Mouse (Mus musculus) midbrain, embryonic 15.5 days (tissue): ENCODE results near the gene Thada. TPM values are rescaled to one million over a fixed set of nuclear protein-coding genes. Genes with fewer than 3 reads are reported as not detected.

Experiments used
- ATAC-seq: fragments of 200-750 bp; cut with Nextera tagmentation; replicated peaks from 2 replicates; pipeline ENCODE4 v1.8.0; 2017; ENCODE audit warnings: moderate TSS enrichment
- H3K27ac ChIP-seq: fragments of 300-500 bp; sonication (generic); 2 replicates; pipeline ENCODE4 v1.5.1; 2015; ENCODE audit warnings: mild to moderate bottlenecking, inconsistent platforms
- H3K27me3 ChIP-seq: fragments of 300-500 bp; sonication (generic); replicated peaks from 2 replicates; pipeline ENCODE4 v1.6.1; 2015; ENCODE audit warnings: inconsistent platforms
- H3K36me3 ChIP-seq: fragments of 300-500 bp; sonication (generic); replicated peaks from 2 replicates; pipeline ENCODE4 v1.6.1; 2015; ENCODE audit warnings: inconsistent platforms
- H3K4me1 ChIP-seq: fragments of 300-500 bp; sonication (generic); 2 replicates; pipeline ENCODE4 v1.6.1; 2015; ENCODE audit warnings: inconsistent platforms
- H3K4me2 ChIP-seq: fragments of 300-500 bp; sonication (generic); 2 replicates; pipeline ENCODE4 v1.6.1; 2015; ENCODE audit warnings: inconsistent platforms, mild to moderate bottlenecking, moderate library complexity
- H3K4me3 ChIP-seq: fragments of 300-500 bp; sonication (generic); 2 replicates; pipeline ENCODE4 v1.5.1; 2015; ENCODE audit warnings: mild to moderate bottlenecking, inconsistent platforms
- H3K9ac ChIP-seq: fragments of 300-500 bp; sonication (generic); 2 replicates; pipeline ENCODE4 v1.6.1; 2015; ENCODE audit warnings: mild to moderate bottlenecking, inconsistent platforms
- H3K9me3 ChIP-seq: fragments of 300-500 bp; sonication (generic); 2 replicates; pipeline ENCODE4 v1.6.1; 2016; ENCODE audit warnings: inconsistent platforms
- WGBS: fragments of 180-500 bp; shearing (Covaris S2); methylation state at CpG from one replicate; pipeline ENCODE4 v1.1.7; 2015; ENCODE audit warnings: mixed read lengths; 5-methylcytosine and 5-hydroxymethylcytosine counted together
- polyA plus RNA-seq: library from polyadenylated mRNA; unstranded; fragments of >200 nt; fragmentation: Nextera tagmentation; extraction: Ambion mirVana; gene quantifications from 2 replicates; pipeline ENCODE4 v1.2.1, GENCODE M21; 2015

Gene Thada
- polyA plus RNA-seq, 1 experiment from 2014 or later, result 8.1 TPM

DNA sequence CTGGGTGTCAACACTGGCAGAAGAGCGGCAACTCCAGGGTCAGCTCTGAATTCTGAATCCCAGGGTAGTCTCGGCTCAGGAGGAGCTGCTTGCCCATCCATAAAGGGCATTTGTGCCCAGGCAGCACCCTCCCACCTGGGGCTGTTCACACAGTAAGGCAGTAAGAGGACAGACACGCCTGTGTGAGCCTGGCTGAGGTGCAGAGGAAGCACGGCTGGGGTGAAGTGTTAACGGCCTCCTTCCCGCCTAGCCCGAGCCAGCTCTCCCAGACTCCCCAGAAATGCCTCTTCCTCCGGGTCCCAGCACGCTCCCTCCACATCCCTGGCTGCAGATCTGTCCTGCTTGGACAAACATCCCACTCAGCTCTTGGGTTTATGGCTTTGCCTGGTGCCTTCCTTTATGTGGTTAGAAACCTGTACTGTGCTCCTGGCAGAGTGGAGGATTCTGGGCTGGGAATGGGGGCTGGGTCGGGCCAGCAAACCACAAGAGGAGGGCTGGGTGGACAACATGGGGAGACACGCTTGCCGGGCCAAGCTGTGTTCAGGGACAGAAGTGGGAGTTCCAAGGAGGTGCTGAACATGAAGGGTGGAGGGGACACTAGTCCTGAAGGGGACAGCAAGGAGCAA, 322.7 kb downstream of the Thada start:
- H3K4me2 ChIP-seq, result no peak overlapping the region
- no peak overlapping the region for H3K27ac ChIP-seq
- no peaks in the 10 kb centered on the region for H3K9me3 ChIP-seq
- no peaks in the 10 kb centered on the region for H3K27me3 ChIP-seq
- H3K4me1 ChIP-seq, result peaks cover 10% of the 10 kb centered on the region; the same call in 1 of the 2 replicates
- no peak overlapping the region for H3K4me3 ChIP-seq
- H3K9ac ChIP-seq, result no peak overlapping the region
- 64% methylated on average over 12 of the region's 12 CpGs for WGBS
- no peak for ATAC-seq
- H3K36me3 ChIP-seq, result no peaks in the 10 kb centered on the region

DNA sequence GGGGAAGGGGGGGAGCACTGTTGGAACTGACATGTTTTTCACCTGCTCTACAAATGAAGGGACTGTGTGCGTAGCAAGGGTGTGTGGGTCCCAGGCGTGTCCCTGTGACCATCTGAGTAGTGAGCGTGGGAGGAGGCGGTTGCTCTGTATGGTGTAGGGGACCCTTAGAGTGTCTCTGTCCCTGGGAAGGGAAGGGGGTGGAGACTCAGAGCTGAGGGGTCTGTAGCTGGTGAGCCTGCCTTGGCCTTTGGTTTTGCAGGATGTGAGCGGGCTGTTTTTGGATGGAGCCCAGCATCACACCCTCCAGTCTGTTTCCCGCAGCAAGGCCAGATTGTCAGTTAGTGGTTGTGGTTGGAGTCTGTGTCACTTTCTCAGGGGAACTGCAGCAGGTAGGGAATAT, 324.3 kb downstream of the Thada start:
- Histone ChIP-seq H3K9ac (no peak overlapping the region), H3K4me1 (peaks cover 8% of the 10 kb centered on the region), H3K9me3 (no peaks in the 10 kb centered on the region), H3K36me3 (no peaks in the 10 kb centered on the region), H3K27me3 (no peaks in the 10 kb centered on the region), H3K4me2 (no peak overlapping the region), H3K4me3 (no peak overlapping the region), H3K27ac (no peak overlapping the region)
- no peak for ATAC-seq
- WGBS, result 87% methylated on average over 6 of the region's 6 CpGs

DNA sequence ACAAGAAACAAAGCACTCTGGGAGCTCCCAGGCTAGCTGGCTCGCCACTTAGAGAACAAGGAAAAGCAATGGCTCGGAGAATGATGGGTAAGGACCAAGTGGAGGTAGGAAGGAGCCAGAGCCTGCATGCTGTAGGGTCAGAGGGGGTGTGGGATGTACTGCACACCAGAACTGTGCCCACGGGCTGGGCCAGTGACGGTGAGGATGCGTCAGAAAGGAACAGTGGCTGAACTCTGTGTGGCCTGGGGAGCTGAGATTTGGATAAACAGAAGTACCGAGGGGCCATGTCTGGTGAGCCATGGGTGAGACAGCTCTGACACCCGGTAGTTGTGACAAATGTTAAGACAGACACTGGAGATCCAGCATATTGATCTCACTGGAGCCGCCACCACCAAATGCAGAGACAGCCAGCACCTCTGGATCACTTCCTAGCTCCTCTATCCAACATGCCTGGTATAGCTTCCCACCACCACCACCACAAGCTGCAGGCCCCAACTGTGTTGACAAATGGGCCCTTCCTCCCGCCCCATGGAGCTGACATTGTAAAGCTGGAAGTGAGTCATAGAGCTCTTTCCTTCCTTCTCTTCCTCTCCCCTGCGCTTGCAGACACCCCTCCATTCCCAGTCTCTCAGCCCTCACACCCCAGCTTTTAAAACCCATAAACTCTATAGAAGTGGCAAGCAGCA, 325.0 kb downstream of the Thada start:
- 77% methylated on average over 10 of the region's 10 CpGs for WGBS
- Histone ChIP-seq H3K27me3 (no peaks in the 10 kb centered on the region), H3K36me3 (no peaks in the 10 kb centered on the region), H3K27ac (no peak overlapping the region), H3K4me1 (peaks cover 3% of the 10 kb centered on the region), H3K4me3 (no peak overlapping the region), H3K4me2 (no peak overlapping the region), H3K9ac (no peak overlapping the region), H3K9me3 (no peaks in the 10 kb centered on the region)
- ATAC-seq, result no peak

Other genes starting within 250 kb of the Thada start
- 2.2 and 2.6 TPM in 2 replicates for gene Plekhh2, start 45.7 kb upstream of the Thada start, polyA plus RNA-seq
- 33.5 and 35.4 TPM in 2 replicates for gene Dync2li1, start 160.3 kb upstream of the Thada start, polyA plus RNA-seq
- 0.15 TPM in 1 of 2 replicates, not detected in the other for gene Abcg8, start 210.1 kb upstream of the Thada start, polyA plus RNA-seq
- 1.9 and 2.2 TPM in 2 replicates for gene Abcg5, start 216.8 kb upstream of the Thada start, polyA plus RNA-seq